Mouse (Mus musculus): ENCODE measurements around the gene Gm5737. TPM values are rescaled to one million over a fixed set of nuclear protein-coding genes. Genes with fewer than 3 reads are reported as not detected.

Gm5737 gene
- polyA plus RNA-seq, 1 experiment from 2014 or later = not detected

- no peak overlapping the region for H3K27ac ChIP-seq
- TF ChIP-seq CTCF (IDR thresholded peaks at IDR 0.05; ENCODE audit: low read depth) = no peak
- DNase-seq (ENCODE audit: low spot score) (no peak), ATAC-seq (replicated peaks; ENCODE audit: low FRiP score, low read depth) (no peak)
- 82% methylated on average over 3 of the region's 3 CpGs for whole genome bisulfite sequencing
- H3K4me2 ChIP-seq (ENCODE audit: low read length) = no peak overlapping the region
- peaks cover 14% of the 10 kb centered on the region; the same call in 1 of the 2 replicates for H3K4me1 ChIP-seq (replicated peaks; ENCODE audit: insufficient read depth, low read length)
- H3K27me3 ChIP-seq (ENCODE audit: insufficient read depth, low read length) = no peaks in the 10 kb centered on the region
- H3K9ac ChIP-seq (ENCODE audit: low read depth, low read length) = no peak overlapping the region
- H3K9me3 ChIP-seq (replicated peaks; ENCODE audit: low read length) = no peaks in the 10 kb centered on the region
- H3K4me3 ChIP-seq (replicated peaks; ENCODE audit: low read depth, low read length) = no peak overlapping the region
- H3K36me3 ChIP-seq (ENCODE audit: insufficient read depth, low read length) = no peaks in the 10 kb centered on the region
These were observed 36.8 kb downstream of the Gm5737 start for GRCm38 (mm10) chr7:120848831-120849512.

GRCm38 (mm10) chr7:120850165-120850564 lies 38.0 kb downstream of the Gm5737 start:
- Histone ChIP-seq H3K9me3 (replicated peaks; ENCODE audit: low read length) (no peaks in the 10 kb centered on the region), H3K9ac (ENCODE audit: low read depth, low read length) (no peak overlapping the region), H3K4me2 (ENCODE audit: low read length) (no peak overlapping the region), H3K4me1 (replicated peaks; ENCODE audit: insufficient read depth, low read length) (0 out of 2 replicates have a peak, but pooled peaks cover 5% of the 10 kb centered on the region), H3K27me3 (ENCODE audit: insufficient read depth, low read length) (no peaks in the 10 kb centered on the region), H3K36me3 (ENCODE audit: insufficient read depth, low read length) (no peaks in the 10 kb centered on the region), H3K27ac (no peak overlapping the region), H3K4me3 (replicated peaks; ENCODE audit: low read depth, low read length) (no peak overlapping the region)
- ATAC-seq (replicated peaks; ENCODE audit: low FRiP score, low read depth) (no peak), DNase-seq (ENCODE audit: low spot score) (no peak)
- no peak for TF ChIP-seq CTCF (IDR thresholded peaks at IDR 0.05; ENCODE audit: low read depth)
- 93% methylated on average over 3 of the region's 3 CpGs for WGBS

DNA sequence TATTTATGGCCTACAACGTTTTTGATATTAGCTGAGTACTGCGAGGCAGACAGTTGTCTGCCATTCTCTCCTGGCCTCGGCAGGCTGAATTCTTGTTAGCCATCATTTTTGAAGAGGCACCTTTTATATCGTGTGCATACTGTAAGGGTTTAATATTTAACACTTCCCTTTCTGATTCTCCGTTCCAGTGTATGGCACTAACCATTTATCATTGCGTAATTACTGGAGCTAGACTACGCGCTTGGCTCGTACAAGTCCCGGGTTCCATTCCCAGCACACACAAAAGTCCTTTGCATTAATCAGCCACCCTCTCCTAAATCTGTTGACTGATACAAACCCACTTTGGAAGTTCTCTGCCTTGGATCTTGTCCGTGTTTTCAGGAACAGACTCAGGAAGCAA lies 47.7 kb downstream of the Gm5737 start:
- 72% methylated on average over 11 of the region's 11 CpGs for WGBS

GRCm38 (mm10) chr7:120860799-120861487 lies 48.8 kb downstream of the Gm5737 start:
- no peak overlapping the region for H3K9ac ChIP-seq (ENCODE audit: low read depth, low read length)
- TF ChIP-seq CTCF (IDR thresholded peaks at IDR 0.05; ENCODE audit: low read depth) = no peak
- ATAC-seq (replicated peaks; ENCODE audit: low FRiP score, low read depth) = no peak
- no peak for DNase-seq (ENCODE audit: low spot score)
- H3K27me3 ChIP-seq (ENCODE audit: insufficient read depth, low read length) = no peaks in the 10 kb centered on the region
- H3K9me3 ChIP-seq (replicated peaks; ENCODE audit: low read length) = no peaks in the 10 kb centered on the region
- peaks cover 13% of the 10 kb centered on the region; the same call in 1 of the 2 replicates for H3K4me1 ChIP-seq (replicated peaks; ENCODE audit: insufficient read depth, low read length)
- 29% methylated on average over 10 of the region's 10 CpGs for WGBS
- H3K4me2 ChIP-seq (ENCODE audit: low read length) = no peak overlapping the region
- no peaks in the 10 kb centered on the region for H3K36me3 ChIP-seq (ENCODE audit: insufficient read depth, low read length)
- H3K27ac ChIP-seq = no peak overlapping the region
- H3K4me3 ChIP-seq (replicated peaks; ENCODE audit: low read depth, low read length) = no peak overlapping the region

More for the DNA sequence above, 47.7 kb downstream of the Gm5737 start:
- H3K4me1 ChIP-seq (replicated peaks; ENCODE audit: insufficient read depth, low read length) = 0 out of 2 replicates have a peak, but pooled peaks cover 5% of the 10 kb centered on the region
- no peak overlapping the region for H3K27ac ChIP-seq
- H3K36me3 ChIP-seq (ENCODE audit: insufficient read depth, low read length) = no peaks in the 10 kb centered on the region
- no peak for ATAC-seq (replicated peaks; ENCODE audit: low FRiP score, low read depth)
- H3K9ac ChIP-seq (ENCODE audit: low read depth, low read length) = no peak overlapping the region
- no peak overlapping the region for H3K4me3 ChIP-seq (replicated peaks; ENCODE audit: low read depth, low read length)
- no peak overlapping the region for H3K4me2 ChIP-seq (ENCODE audit: low read length)
- H3K9me3 ChIP-seq (replicated peaks; ENCODE audit: low read length) = no peaks in the 10 kb centered on the region
- DNase-seq (ENCODE audit: low spot score) = no peak
- no peaks in the 10 kb centered on the region for H3K27me3 ChIP-seq (ENCODE audit: insufficient read depth, low read length)
- no peak for TF ChIP-seq CTCF (IDR thresholded peaks at IDR 0.05; ENCODE audit: low read depth)

- peaks cover 17% of the 10 kb centered on the region; the same call in 1 of the 2 replicates for H3K4me1 ChIP-seq (replicated peaks; ENCODE audit: insufficient read depth, low read length)
- ATAC-seq (replicated peaks; ENCODE audit: low FRiP score, low read depth) = no peak
These were observed 49.4 kb downstream of the Gm5737 start for GRCm38 (mm10) chr7:120861488-120862047.

DNA sequence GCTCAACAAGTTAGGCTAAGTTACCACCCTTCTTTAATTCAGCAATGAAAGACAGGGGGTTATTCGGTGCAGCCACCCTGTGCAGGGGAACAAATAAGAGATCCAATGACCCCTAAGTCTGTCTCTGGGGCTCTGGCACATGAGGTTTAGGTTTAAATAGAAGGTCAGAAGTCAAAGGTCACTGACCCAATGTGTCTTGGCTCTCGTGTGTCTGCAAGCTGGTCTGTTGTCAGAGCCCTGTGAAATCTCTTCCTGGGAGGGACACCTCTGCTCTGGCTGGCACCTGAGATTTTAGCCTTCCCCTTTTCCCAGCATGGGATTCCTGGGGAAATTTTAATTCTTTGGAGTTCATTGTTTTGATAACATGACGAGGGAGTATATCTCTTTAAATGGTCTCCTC lies 50.0 kb downstream of the Gm5737 start:
- ATAC-seq (replicated peaks; ENCODE audit: low FRiP score, low read depth) (no peak), DNase-seq (ENCODE audit: low spot score) (no peak)
- Histone ChIP-seq H3K4me3 (replicated peaks; ENCODE audit: low read depth, low read length) (no peak overlapping the region), H3K27me3 (ENCODE audit: insufficient read depth, low read length) (no peaks in the 10 kb centered on the region), H3K9me3 (replicated peaks; ENCODE audit: low read length) (no peaks in the 10 kb centered on the region), H3K27ac (no peak overlapping the region), H3K4me2 (ENCODE audit: low read length) (no peak overlapping the region), H3K36me3 (ENCODE audit: insufficient read depth, low read length) (no peaks in the 10 kb centered on the region), H3K4me1 (replicated peaks; ENCODE audit: insufficient read depth, low read length) (peaks cover 17% of the 10 kb centered on the region; the same call in 1 of the 2 replicates), H3K9ac (ENCODE audit: low read depth, low read length) (no peak overlapping the region)
- 35% methylated on average over 3 of the region's 3 CpGs for WGBS
- no peak for TF ChIP-seq CTCF (IDR thresholded peaks at IDR 0.05; ENCODE audit: low read depth)

More at GRCm38 (mm10) chr7:120861488-120862047, 49.4 kb downstream of the Gm5737 start:
- no peak for TF ChIP-seq CTCF (IDR thresholded peaks at IDR 0.05; ENCODE audit: low read depth)
- Histone ChIP-seq H3K36me3 (ENCODE audit: insufficient read depth, low read length) (no peaks in the 10 kb centered on the region), H3K27me3 (ENCODE audit: insufficient read depth, low read length) (no peaks in the 10 kb centered on the region), H3K4me2 (ENCODE audit: low read length) (no peak overlapping the region), H3K4me3 (replicated peaks; ENCODE audit: low read depth, low read length) (no peak overlapping the region), H3K9ac (ENCODE audit: low read depth, low read length) (no peak overlapping the region), H3K9me3 (replicated peaks; ENCODE audit: low read length) (no peaks in the 10 kb centered on the region), H3K27ac (no peak overlapping the region)
- DNase-seq (ENCODE audit: low spot score) = no peak
- WGBS = 46% methylated on average over 2 of the region's 2 CpGs

Data from kidney, postnatal 0 days (tissue).